Mouse (Mus musculus): ENCODE data around the gene Tldc1.

- no peak for TF ChIP-seq CTCF (IDR thresholded peaks at IDR 0.05; ENCODE audit: borderline replicate concordance, extremely low read depth, insufficient read depth, insufficient read length)
- no peak for TF ChIP-seq POLR2A (IDR thresholded peaks at IDR 0.05; ENCODE audit: borderline replicate concordance, extremely low read depth, insufficient read depth, insufficient read length, poor library complexity, severe bottlenecking)
These were observed 59.2 kb downstream of the Tldc1 start for GRCm38 (mm10) chr8:119719011-119719501.

All from brain, embryonic 14.5 days (tissue).